Mouse (Mus musculus): ENCODE results near the gene Noc2l. TPM values are rescaled to one million over a fixed set of nuclear protein-coding genes. Genes with fewer than 3 reads are reported as not detected.

Gene Noc2l
- 2.9 and 3.0 TPM in 2 replicates for polyA plus RNA-seq (2012)

GRCm38 (mm10) chr4:156235808-156236533, at the start of gene Noc2l:
Noc2l (plus strand) TSS chr4:156236010.
- Histone ChIP-seq H3K4me3 (replicated peaks) (peak within 1 kb of the TSS; percentile 82), H3K9me3 (ENCODE audit: control insufficient read depth, low read length) (no peaks in the 10 kb centered on the region), H3K27me3 (ENCODE audit: control insufficient read depth) (no peaks in the 10 kb centered on the region), H3K4me1 (ENCODE audit: control insufficient read depth) (peaks cover 63% of the 10 kb centered on the region), H3K36me3 (ENCODE audit: control insufficient read depth) (peaks cover 70% of the 10 kb centered on the region)
- TF ChIP-seq TAL1 (IDR thresholded peaks at IDR 0.05; ENCODE audit: low read length) (no peak), GATA1 (IDR thresholded peaks at IDR 0.05; ENCODE audit: low read length) (no peak)

- no peaks in the 10 kb centered on the region for H3K9me3 ChIP-seq (ENCODE audit: control insufficient read depth, low read length)
- peaks cover 61% of the 10 kb centered on the region for H3K4me1 ChIP-seq (ENCODE audit: control insufficient read depth)
- no peak for TF ChIP-seq GATA1 (IDR thresholded peaks at IDR 0.05; ENCODE audit: low read length)
- TF ChIP-seq TAL1 (IDR thresholded peaks at IDR 0.05; ENCODE audit: low read length), result no peak
- H3K27me3 ChIP-seq (ENCODE audit: control insufficient read depth), result peaks cover 9% of the 10 kb centered on the region
- H3K4me3 ChIP-seq (replicated peaks), result no peak overlapping the region
- peaks cover 11% of the 10 kb centered on the region for H3K36me3 ChIP-seq (ENCODE audit: control insufficient read depth)
Observed at GRCm38 (mm10) chr4:156188162-156188810, 47.5 kb upstream of the Noc2l start.

- TF ChIP-seq TAL1 (IDR thresholded peaks at IDR 0.05; ENCODE audit: low read length) (no peak), GATA1 (IDR thresholded peaks at IDR 0.05; ENCODE audit: low read length) (no peak)
- Histone ChIP-seq H3K27me3 (ENCODE audit: control insufficient read depth) (peaks cover 13% of the 10 kb centered on the region), H3K9me3 (ENCODE audit: control insufficient read depth, low read length) (no peaks in the 10 kb centered on the region), H3K36me3 (ENCODE audit: control insufficient read depth) (peaks cover 11% of the 10 kb centered on the region), H3K4me3 (replicated peaks) (no peak overlapping the region), H3K4me1 (ENCODE audit: control insufficient read depth) (peaks cover 58% of the 10 kb centered on the region)
Observed at GRCm38 (mm10) chr4:156188811-156189323, 46.9 kb upstream of the Noc2l start.

GRCm38 (mm10) chr4:156192421-156193199, 43.2 kb upstream of the Noc2l start:
- Histone ChIP-seq H3K27me3 (ENCODE audit: control insufficient read depth) (peaks cover 37% of the 10 kb centered on the region), H3K36me3 (ENCODE audit: control insufficient read depth) (peaks cover 11% of the 10 kb centered on the region), H3K4me1 (ENCODE audit: control insufficient read depth) (peaks cover 49% of the 10 kb centered on the region), H3K4me3 (replicated peaks) (no peak overlapping the region), H3K9me3 (ENCODE audit: control insufficient read depth, low read length) (no peaks in the 10 kb centered on the region; the same call in 1 of the 2 replicates)
- TF ChIP-seq GATA1 (IDR thresholded peaks at IDR 0.05; ENCODE audit: low read length) (no peak), TAL1 (IDR thresholded peaks at IDR 0.05; ENCODE audit: low read length) (no peak)

- Histone ChIP-seq H3K27me3 (ENCODE audit: control insufficient read depth) (peaks cover 37% of the 10 kb centered on the region), H3K4me1 (ENCODE audit: control insufficient read depth) (peaks cover 54% of the 10 kb centered on the region)
Observed at GRCm38 (mm10) chr4:156193200-156193590, 42.6 kb upstream of the Noc2l start.

GRCm38 (mm10) chr4:156193906-156194305, 41.9 kb upstream of the Noc2l start:
- no peak overlapping the region for H3K4me3 ChIP-seq (replicated peaks)
- peaks cover 11% of the 10 kb centered on the region for H3K36me3 ChIP-seq (ENCODE audit: control insufficient read depth)
- TF ChIP-seq GATA1 (IDR thresholded peaks at IDR 0.05; ENCODE audit: low read length) (no peak), TAL1 (IDR thresholded peaks at IDR 0.05; ENCODE audit: low read length) (no peak)
- H3K4me1 ChIP-seq (ENCODE audit: control insufficient read depth), result peaks cover 56% of the 10 kb centered on the region
- H3K9me3 ChIP-seq (ENCODE audit: control insufficient read depth, low read length), result no peaks in the 10 kb centered on the region; the same call in 1 of the 2 replicates
- peaks cover 42% of the 10 kb centered on the region for H3K27me3 ChIP-seq (ENCODE audit: control insufficient read depth)

More at GRCm38 (mm10) chr4:156193200-156193590, 42.6 kb upstream of the Noc2l start:
- Histone ChIP-seq H3K36me3 (ENCODE audit: control insufficient read depth) (peaks cover 11% of the 10 kb centered on the region), H3K9me3 (ENCODE audit: control insufficient read depth, low read length) (no peaks in the 10 kb centered on the region; the same call in 1 of the 2 replicates), H3K4me3 (replicated peaks) (no peak overlapping the region)
- no peak for TF ChIP-seq TAL1 (IDR thresholded peaks at IDR 0.05; ENCODE audit: low read length)
- no peak for TF ChIP-seq GATA1 (IDR thresholded peaks at IDR 0.05; ENCODE audit: low read length)

GRCm38 (mm10) chr4:156194346-156194745, 41.5 kb upstream of the Noc2l start:
- H3K4me1 ChIP-seq (ENCODE audit: control insufficient read depth), result peaks cover 54% of the 10 kb centered on the region
- peaks cover 11% of the 10 kb centered on the region for H3K36me3 ChIP-seq (ENCODE audit: control insufficient read depth)
- no peak overlapping the region for H3K4me3 ChIP-seq (replicated peaks)
- no peaks in the 10 kb centered on the region; the same call in 1 of the 2 replicates for H3K9me3 ChIP-seq (ENCODE audit: control insufficient read depth, low read length)
- no peak for TF ChIP-seq GATA1 (IDR thresholded peaks at IDR 0.05; ENCODE audit: low read length)
- no peak for TF ChIP-seq TAL1 (IDR thresholded peaks at IDR 0.05; ENCODE audit: low read length)
- H3K27me3 ChIP-seq (ENCODE audit: control insufficient read depth), result peaks cover 44% of the 10 kb centered on the region

- Histone ChIP-seq H3K9me3 (ENCODE audit: control insufficient read depth, low read length) (no peaks in the 10 kb centered on the region; the same call in 1 of the 2 replicates), H3K27me3 (ENCODE audit: control insufficient read depth) (peaks cover 54% of the 10 kb centered on the region), H3K4me1 (ENCODE audit: control insufficient read depth) (peaks cover 61% of the 10 kb centered on the region), H3K4me3 (replicated peaks) (peak overlapping the region; percentile 82), H3K36me3 (ENCODE audit: control insufficient read depth) (peaks cover 6% of the 10 kb centered on the region; the same call in 1 of the 2 replicates)
- TF ChIP-seq TAL1 (IDR thresholded peaks at IDR 0.05; ENCODE audit: low read length) (no peak), GATA1 (IDR thresholded peaks at IDR 0.05; ENCODE audit: low read length) (no peak)
Observed at GRCm38 (mm10) chr4:156195927-156196870, 39.6 kb upstream of the Noc2l start.
